Mouse (Mus musculus): ENCODE results near the gene Mrpl32. TPM values are rescaled to one million over a fixed set of nuclear protein-coding genes. Genes with fewer than 3 reads are reported as not detected.

Gene Mrpl32
- polyA plus RNA-seq, 1 experiment from 2014 or later = 69.4 TPM

- Histone ChIP-seq H3K27ac (ENCODE audit: low read depth) (peak overlapping the region; percentile 64), H3K9me3 (ENCODE audit: low read length) (no peaks in the 10 kb centered on the region), H3K4me2 (ENCODE audit: low read depth, low read length) (peak overlapping the region; percentile 66), H3K36me3 (replicated peaks; ENCODE audit: insufficient read depth, low read length) (peaks cover 22% of the 10 kb centered on the region), H3K4me1 (ENCODE audit: insufficient read depth) (peaks cover 5% of the 10 kb centered on the region), H3K9ac (replicated peaks) (peak overlapping the region; percentile 64), H3K27me3 (ENCODE audit: insufficient read depth, low read length) (no peaks in the 10 kb centered on the region), H3K4me3 (ENCODE audit: low read depth, low read length) (peak overlapping the region; percentile 98)
- 6% methylated on average over 10 of the region's 10 CpGs for WGBS (ENCODE audit: insufficient replicate concordance)
- peak; percentile 11 for ATAC-seq
- DNase-seq = no peak
- TF ChIP-seq CTCF (IDR thresholded peaks at IDR 0.05; ENCODE audit: low read depth) (no peak), EP300 (IDR thresholded peaks at IDR 0.05; ENCODE audit: low read depth) (no peak)
Observed at GRCm38 (mm10) chr13:14612463-14612862, 502 bp downstream of the Mrpl32 start.

- Histone ChIP-seq H3K9me3 (ENCODE audit: low read length) (no peaks in the 10 kb centered on the region), H3K4me1 (ENCODE audit: insufficient read depth) (no peaks in the 10 kb centered on the region), H3K4me2 (ENCODE audit: low read depth, low read length) (no peak overlapping the region), H3K36me3 (replicated peaks; ENCODE audit: insufficient read depth, low read length) (peaks cover 13% of the 10 kb centered on the region), H3K4me3 (ENCODE audit: low read depth, low read length) (no peak overlapping the region), H3K27ac (ENCODE audit: low read depth) (no peak overlapping the region), H3K9ac (replicated peaks) (no peak overlapping the region), H3K27me3 (ENCODE audit: insufficient read depth, low read length) (no peaks in the 10 kb centered on the region)
- TF ChIP-seq EP300 (IDR thresholded peaks at IDR 0.05; ENCODE audit: low read depth) = no peak
- ATAC-seq (no peak), DNase-seq (no peak)
Observed at GRCm38 (mm10) chr13:14607616-14608015, 5.3 kb downstream of the Mrpl32 start.

GRCm38 (mm10) chr13:14602744-14603143 is 10.2 kb downstream of the Mrpl32 start:
- H3K27ac ChIP-seq (ENCODE audit: low read depth) = no peak overlapping the region
- no peaks in the 10 kb centered on the region for H3K27me3 ChIP-seq (ENCODE audit: insufficient read depth, low read length)
- no peak for DNase-seq
- H3K4me2 ChIP-seq (ENCODE audit: low read depth, low read length) = no peak overlapping the region
- no peaks in the 10 kb centered on the region for H3K36me3 ChIP-seq (replicated peaks; ENCODE audit: insufficient read depth, low read length)
- no peak overlapping the region for H3K4me3 ChIP-seq (ENCODE audit: low read depth, low read length)
- 88% methylated on average over 2 of the region's 2 CpGs for WGBS (ENCODE audit: insufficient replicate concordance)
- no peaks in the 10 kb centered on the region for H3K4me1 ChIP-seq (ENCODE audit: insufficient read depth)
- ATAC-seq = no peak
- no peak overlapping the region for H3K9ac ChIP-seq (replicated peaks)
- H3K9me3 ChIP-seq (ENCODE audit: low read length) = no peaks in the 10 kb centered on the region
- TF ChIP-seq EP300 (IDR thresholded peaks at IDR 0.05; ENCODE audit: low read depth) = no peak
- TF ChIP-seq CTCF (IDR thresholded peaks at IDR 0.05; ENCODE audit: low read depth) = no peak

- TF ChIP-seq CTCF (IDR thresholded peaks at IDR 0.05; ENCODE audit: low read depth) = no peak
- TF ChIP-seq EP300 (IDR thresholded peaks at IDR 0.05; ENCODE audit: low read depth) = no peak
- no peak overlapping the region for H3K27ac ChIP-seq (ENCODE audit: low read depth)
- no peak overlapping the region for H3K4me3 ChIP-seq (ENCODE audit: low read depth, low read length)
- no peaks in the 10 kb centered on the region for H3K9me3 ChIP-seq (ENCODE audit: low read length)
- no peak overlapping the region for H3K9ac ChIP-seq (replicated peaks)
- H3K36me3 ChIP-seq (replicated peaks; ENCODE audit: insufficient read depth, low read length) = no peaks in the 10 kb centered on the region
- DNase-seq (no peak), ATAC-seq (no peak)
- H3K4me1 ChIP-seq (ENCODE audit: insufficient read depth) = no peaks in the 10 kb centered on the region
- H3K4me2 ChIP-seq (ENCODE audit: low read depth, low read length) = no peak overlapping the region
- 61% methylated on average over 3 of the region's 3 CpGs for WGBS (ENCODE audit: insufficient replicate concordance)
- no peaks in the 10 kb centered on the region for H3K27me3 ChIP-seq (ENCODE audit: insufficient read depth, low read length)
Observed at GRCm38 (mm10) chr13:14580392-14580791, 32.6 kb downstream of the Mrpl32 start.

GRCm38 (mm10) chr13:14574128-14574527 is 38.8 kb downstream of the Mrpl32 start:
- no peaks in the 10 kb centered on the region for H3K27me3 ChIP-seq (ENCODE audit: insufficient read depth, low read length)
- no peak overlapping the region for H3K9ac ChIP-seq (replicated peaks)
- H3K9me3 ChIP-seq (ENCODE audit: low read length) = no peaks in the 10 kb centered on the region
- no peaks in the 10 kb centered on the region for H3K36me3 ChIP-seq (replicated peaks; ENCODE audit: insufficient read depth, low read length)
- no peak overlapping the region for H3K27ac ChIP-seq (ENCODE audit: low read depth)
- no peak overlapping the region for H3K4me3 ChIP-seq (ENCODE audit: low read depth, low read length)
- H3K4me1 ChIP-seq (ENCODE audit: insufficient read depth) = no peaks in the 10 kb centered on the region
- ATAC-seq (no peak), DNase-seq (no peak)
- no peak for TF ChIP-seq CTCF (IDR thresholded peaks at IDR 0.05; ENCODE audit: low read depth)
- no peak for TF ChIP-seq EP300 (IDR thresholded peaks at IDR 0.05; ENCODE audit: low read depth)
- H3K4me2 ChIP-seq (ENCODE audit: low read depth, low read length) = no peak overlapping the region

GRCm38 (mm10) chr13:14561336-14561735 is 51.6 kb downstream of the Mrpl32 start:
- Histone ChIP-seq H3K9me3 (ENCODE audit: low read length) (no peaks in the 10 kb centered on the region), H3K4me3 (ENCODE audit: low read depth, low read length) (no peak overlapping the region), H3K27ac (ENCODE audit: low read depth) (no peak overlapping the region), H3K27me3 (ENCODE audit: insufficient read depth, low read length) (no peaks in the 10 kb centered on the region), H3K4me2 (ENCODE audit: low read depth, low read length) (no peak overlapping the region), H3K9ac (replicated peaks) (no peak overlapping the region), H3K36me3 (replicated peaks; ENCODE audit: insufficient read depth, low read length) (no peaks in the 10 kb centered on the region), H3K4me1 (ENCODE audit: insufficient read depth) (no peaks in the 10 kb centered on the region)
- TF ChIP-seq EP300 (IDR thresholded peaks at IDR 0.05; ENCODE audit: low read depth) (no peak), CTCF (IDR thresholded peaks at IDR 0.05; ENCODE audit: low read depth) (no peak)
- WGBS (ENCODE audit: insufficient replicate concordance) = 81% methylated on average over 1 of the region's 1 CpGs
- no peak for DNase-seq
- ATAC-seq = no peak

Other genes starting within 250 kb of the Mrpl32 start
- not detected in 2 replicates for gene Hecw1, start 89.9 kb downstream of the Mrpl32 start, polyA plus RNA-seq (2015; fragmentation: Nextera tagmentation; extraction: Ambion mirVana)
- gene Psma2, start 75 bp upstream of the Mrpl32 start, polyA plus RNA-seq (2015; fragmentation: Nextera tagmentation; extraction: Ambion mirVana) = 96.5 and 103 TPM in 2 replicates
- 11.3 and 12.5 TPM in 2 replicates for gene AW209491, start 17.0 kb upstream of the Mrpl32 start, polyA plus RNA-seq (2015; fragmentation: Nextera tagmentation; extraction: Ambion mirVana)